Mouse (Mus musculus) stomach, postnatal 0 days (tissue): ENCODE data around the gene Khdrbs2.

ENCODE experiments used
- CTCF ChIP-seq: IDR thresholded peaks from 2 replicates; pipeline ENCODE4 v1.5.1; 2016; ENCODE audit warnings: antibody characterized with exemption, low read depth, mild to moderate bottlenecking, moderate library complexity
- EP300 ChIP-seq: optimal IDR thresholded peaks from 2 replicates; pipeline ENCODE3; 2016; ENCODE audit warnings: antibody characterized with exemption

- TF ChIP-seq CTCF (no peak), EP300 (no peak)
Observed at GRCm38 (mm10) chr1:32339108-32339507, 166.6 kb downstream of the Khdrbs2 start.
